Mouse (Mus musculus) embryonic fibroblast, embryonic 13.5 days (primary cell): ENCODE data around the gene Cerkl. TPM values are rescaled to one million over a fixed set of nuclear protein-coding genes. Genes with fewer than 3 reads are reported as not detected.

Experiments used
- H3K27ac ChIP-seq: 2 replicates; pipeline ENCODE4 v1.5.1; 2012; ENCODE audit warnings: low read length, control low read depth, inconsistent platforms; ENCODE audit not compliant: insufficient read depth
- H3K4me1 ChIP-seq: 2 replicates; pipeline ENCODE4 v1.6.1; 2011; ENCODE audit warnings: low read length; ENCODE audit not compliant: control insufficient read depth, insufficient read depth
- H3K4me3 ChIP-seq: 2 replicates; pipeline ENCODE4 v1.5.1; 2011; ENCODE audit warnings: mild to moderate bottlenecking, control low read depth, low read length; ENCODE audit not compliant: insufficient read depth
- CTCF ChIP-seq: IDR thresholded peaks from 2 replicates; pipeline ENCODE4 v1.5.1; 2011; ENCODE audit warnings: mild to moderate bottlenecking, control low read depth, low read length, moderate library complexity, borderline replicate concordance; ENCODE audit not compliant: insufficient read depth
- POLR2A ChIP-seq: IDR thresholded peaks from 2 replicates; pipeline ENCODE4 v1.6.1; 2011; ENCODE audit warnings: low read depth, mild to moderate bottlenecking, control low read depth, low read length, moderate library complexity
- polyA plus RNA-seq: library from polyadenylated mRNA; stranded (reverse); fragments of >200 nt; gene quantifications from 2 replicates; pipeline ENCODE4 v1.2.4, GENCODE M21; 2011; ENCODE audit warnings: low read depth; ENCODE audit not compliant: missing spikeins, insufficient read length

Cerkl gene
- polyA plus RNA-seq, 1 experiment, result 2.2 TPM

DNA sequence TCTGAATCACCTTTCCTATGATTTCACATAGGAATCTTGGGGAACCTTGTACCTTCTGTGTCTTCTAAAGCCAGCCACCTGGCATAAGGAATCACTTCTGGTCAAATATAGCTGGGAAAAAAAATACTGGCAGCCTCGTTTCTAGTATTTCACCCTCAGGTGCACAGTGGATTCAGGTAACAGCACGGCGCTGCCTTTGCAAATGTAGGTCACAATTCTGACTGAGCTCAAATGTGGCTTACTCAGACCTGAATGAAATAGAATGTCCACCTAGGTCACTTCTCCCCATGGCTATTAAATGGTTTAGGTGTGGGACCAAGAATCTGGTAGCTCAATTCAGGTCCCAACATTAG, 45.7 kb downstream of the Cerkl start:
- TF ChIP-seq CTCF (no peak), POLR2A (no peak)
- H3K27ac ChIP-seq, result no peak overlapping the region
- H3K4me1 ChIP-seq, result no peaks in the 10 kb centered on the region

DNA sequence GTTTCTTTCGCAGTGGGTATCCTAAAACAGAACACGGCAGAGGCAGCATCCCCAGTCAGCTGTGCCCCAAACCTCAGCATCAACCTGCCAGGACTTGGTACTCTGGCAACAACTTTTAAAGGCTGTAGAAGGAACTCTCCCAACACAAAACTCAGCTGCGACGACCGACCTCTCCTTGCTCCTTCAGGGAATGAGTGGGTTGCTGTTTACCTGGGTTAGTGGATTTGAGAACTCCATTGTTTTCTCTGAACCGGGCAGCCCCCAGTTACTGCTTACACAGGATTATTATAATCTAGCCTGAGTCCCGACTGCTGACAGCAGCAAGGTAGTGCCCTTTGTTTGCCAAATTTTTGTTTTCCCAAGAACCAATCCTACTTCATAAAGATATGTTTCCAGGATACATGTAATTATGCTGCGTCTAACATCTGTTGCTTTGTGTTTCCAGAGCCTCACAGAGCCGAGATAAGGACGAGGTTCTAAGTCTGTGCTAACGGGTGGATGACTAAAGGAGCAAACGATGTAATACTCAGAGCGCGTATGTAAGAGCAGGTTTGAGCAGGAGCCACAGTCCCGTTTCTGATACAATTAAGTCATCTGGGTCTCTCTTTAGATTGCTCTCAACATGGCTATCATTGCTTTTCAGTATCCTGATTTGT, 46.2 kb downstream of the Cerkl start:
- Histone ChIP-seq H3K4me1 (no peaks in the 10 kb centered on the region), H3K4me3 (no peak overlapping the region), H3K27ac (no peak overlapping the region)
- TF ChIP-seq CTCF, result no peak
- TF ChIP-seq POLR2A, result no peak

More for the DNA sequence above, 45.7 kb downstream of the Cerkl start:
- H3K4me3 ChIP-seq, result no peak overlapping the region

DNA sequence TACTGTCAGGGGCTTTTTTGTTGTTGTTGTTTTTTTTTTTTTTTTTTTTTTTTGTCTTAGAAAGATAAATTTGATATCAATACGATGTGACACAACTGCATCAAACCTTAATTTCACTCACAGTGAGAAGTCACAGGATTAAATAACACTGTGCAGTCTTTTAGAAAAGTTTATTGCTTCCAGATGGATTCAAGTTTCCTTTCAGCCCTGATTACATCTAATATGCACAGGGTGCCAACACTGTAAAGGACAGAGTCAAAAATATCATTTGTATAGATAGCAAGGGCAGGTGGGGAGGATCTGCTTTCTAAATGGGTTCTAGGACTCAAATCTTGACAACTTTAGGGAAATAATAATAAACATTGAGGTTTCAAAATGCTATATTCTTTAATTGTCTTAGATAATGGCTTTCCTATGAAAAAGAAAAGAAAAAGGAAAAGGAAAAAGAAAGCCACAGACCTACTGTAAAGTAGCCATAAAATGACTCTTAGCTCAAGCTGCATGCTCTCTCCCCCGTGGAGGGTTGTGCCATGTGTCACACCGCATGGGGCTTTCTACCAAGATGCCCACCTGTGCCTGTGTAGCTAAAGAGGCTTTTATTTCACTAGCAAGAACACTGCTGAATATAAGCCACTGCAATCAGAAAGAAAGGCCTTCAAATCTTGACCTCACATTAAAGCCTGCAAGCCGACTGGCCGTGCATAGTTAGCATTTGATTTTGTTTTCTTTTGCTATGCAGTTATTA, 50.8 kb downstream of the Cerkl start:
- no peak overlapping the region for H3K4me3 ChIP-seq
- TF ChIP-seq CTCF (no peak), POLR2A (no peak)
- H3K4me1 ChIP-seq, result no peaks in the 10 kb centered on the region
- H3K27ac ChIP-seq, result no peak overlapping the region

DNA sequence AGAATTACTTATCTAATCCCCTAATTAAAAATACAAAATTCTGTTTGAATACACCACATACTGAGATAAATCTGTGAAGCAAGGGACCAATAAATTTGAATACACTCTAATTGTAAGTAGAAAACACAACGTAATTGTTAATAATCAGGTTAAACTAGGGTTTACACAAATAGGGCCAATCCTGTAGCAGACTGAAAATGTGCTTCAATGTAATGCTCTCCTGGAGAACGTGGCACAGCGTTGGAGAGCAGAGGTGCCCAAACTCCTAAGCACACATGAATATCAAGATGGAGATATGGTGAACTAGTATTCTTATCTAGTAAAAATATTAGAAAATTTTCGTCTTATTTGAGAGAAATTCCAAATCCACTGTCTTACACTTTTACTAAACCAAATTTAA, 56.5 kb downstream of the Cerkl start:
- no peak for TF ChIP-seq CTCF
- TF ChIP-seq POLR2A, result no peak
- peaks cover 2% of the 10 kb centered on the region; the same call in 1 of the 2 replicates for H3K4me1 ChIP-seq

DNA sequence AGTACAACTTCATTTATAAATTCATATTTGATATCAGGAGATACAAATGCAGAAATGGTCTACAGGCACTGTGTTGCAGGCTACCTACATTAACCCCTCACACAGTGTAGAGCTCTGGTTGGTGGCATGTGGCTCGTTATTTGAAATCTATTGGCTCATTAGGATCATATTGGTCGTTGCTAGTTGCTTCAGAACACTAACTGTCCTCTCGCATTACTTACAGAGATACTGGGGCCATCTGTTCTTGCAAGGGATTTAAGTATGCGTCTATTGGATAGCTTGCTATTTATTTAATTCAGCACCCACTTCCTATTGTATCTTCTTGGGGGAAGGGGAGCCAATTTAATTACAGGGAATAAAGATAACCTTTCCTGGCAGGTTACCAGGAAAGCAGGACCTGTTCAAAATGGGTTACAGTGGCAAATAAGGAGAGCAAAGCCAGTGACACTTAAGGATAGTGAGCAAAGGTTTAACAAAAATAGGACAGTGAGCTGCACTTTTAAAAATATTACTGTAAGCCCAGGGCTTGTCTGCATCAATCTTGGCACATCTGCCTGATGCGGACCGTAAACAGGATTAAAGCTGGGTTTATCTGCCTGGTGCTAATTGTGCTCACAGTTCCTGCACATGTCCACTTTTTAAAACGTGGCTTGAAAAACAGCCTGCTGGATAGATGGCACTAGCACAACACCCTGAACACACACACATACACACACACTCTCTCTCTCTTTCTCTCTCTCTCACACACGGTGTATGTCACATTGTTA, 57.2 kb downstream of the Cerkl start:
- peaks cover 2% of the 10 kb centered on the region; the same call in 1 of the 2 replicates for H3K4me1 ChIP-seq
- H3K4me3 ChIP-seq, result no peak overlapping the region
- TF ChIP-seq POLR2A (no peak), CTCF (no peak)
- no peak overlapping the region for H3K27ac ChIP-seq

More for the DNA sequence above, 56.5 kb downstream of the Cerkl start:
- Histone ChIP-seq H3K4me3 (no peak overlapping the region), H3K27ac (no peak overlapping the region)

DNA sequence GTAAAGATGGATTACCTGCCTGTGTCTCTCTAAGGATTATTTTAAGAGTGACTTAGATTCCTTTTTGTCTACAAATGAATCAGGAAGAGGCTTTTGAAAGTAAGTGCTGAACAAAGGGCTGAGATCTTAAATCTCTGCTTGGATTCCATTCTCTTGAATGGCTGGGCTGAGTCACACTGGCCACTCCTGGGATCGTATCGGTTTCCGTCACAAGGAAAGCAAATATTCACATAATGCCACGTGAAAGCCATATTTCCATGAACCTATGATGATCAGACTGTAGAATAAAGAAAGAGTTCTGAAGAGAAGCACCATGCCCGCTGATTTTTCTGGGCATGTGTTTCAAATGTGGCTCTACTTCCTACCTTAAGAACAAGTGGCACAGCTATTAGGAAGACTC, 57.8 kb downstream of the Cerkl start:
- H3K4me3 ChIP-seq, result no peak overlapping the region
- H3K4me1 ChIP-seq, result peaks cover 2% of the 10 kb centered on the region; the same call in 1 of the 2 replicates
- TF ChIP-seq CTCF (no peak), POLR2A (no peak)
- peak overlapping the region; percentile 77; the same call in 1 of the 2 replicates for H3K27ac ChIP-seq

DNA sequence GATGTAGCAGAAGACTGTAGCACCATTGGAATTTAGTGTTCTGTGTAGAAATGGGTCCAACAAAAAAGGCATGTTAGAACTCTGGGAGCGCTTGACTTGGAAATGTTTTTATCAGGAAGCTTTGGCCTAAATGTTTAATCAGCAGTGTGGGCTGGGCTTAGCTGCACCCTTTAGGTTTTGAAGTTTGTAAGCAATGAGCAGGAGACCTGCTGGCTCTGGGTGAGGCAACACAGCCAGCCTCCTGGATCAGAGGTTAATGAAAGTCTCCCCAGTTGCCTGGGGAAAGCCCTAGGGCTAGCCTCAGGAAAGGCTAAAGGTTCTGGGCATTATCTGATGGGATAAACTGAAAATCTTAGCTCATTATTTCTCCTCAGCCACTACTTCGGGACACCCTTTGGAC, 58.2 kb downstream of the Cerkl start:
- Histone ChIP-seq H3K27ac (peak overlapping the region; percentile 77; the same call in 1 of the 2 replicates), H3K4me1 (peaks cover 2% of the 10 kb centered on the region; the same call in 1 of the 2 replicates), H3K4me3 (no peak overlapping the region)
- TF ChIP-seq CTCF, result no peak
- TF ChIP-seq POLR2A, result no peak

DNA sequence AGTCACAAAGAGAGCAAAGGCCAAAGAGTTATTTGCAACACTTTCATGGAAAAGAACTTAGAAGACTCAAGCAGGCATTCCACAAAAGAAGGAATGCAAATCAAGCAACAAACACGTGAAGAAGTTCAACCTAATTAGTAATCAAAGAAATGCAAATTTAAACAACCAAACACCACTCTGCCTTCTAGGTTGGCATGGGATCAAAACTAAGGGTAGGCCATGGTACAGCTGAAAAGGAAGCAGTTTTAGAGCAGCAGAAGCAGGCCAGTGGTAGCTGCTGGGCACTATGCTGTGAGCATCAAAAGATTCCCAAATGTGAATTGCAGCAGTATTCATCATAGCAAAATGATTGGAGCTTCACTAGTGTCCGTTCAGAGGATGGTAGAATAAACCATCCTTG, 59.5 kb downstream of the Cerkl start:
- Histone ChIP-seq H3K27ac (no peak overlapping the region), H3K4me3 (no peak overlapping the region), H3K4me1 (peaks cover 2% of the 10 kb centered on the region; the same call in 1 of the 2 replicates)
- TF ChIP-seq POLR2A, result no peak
- no peak for TF ChIP-seq CTCF

DNA sequence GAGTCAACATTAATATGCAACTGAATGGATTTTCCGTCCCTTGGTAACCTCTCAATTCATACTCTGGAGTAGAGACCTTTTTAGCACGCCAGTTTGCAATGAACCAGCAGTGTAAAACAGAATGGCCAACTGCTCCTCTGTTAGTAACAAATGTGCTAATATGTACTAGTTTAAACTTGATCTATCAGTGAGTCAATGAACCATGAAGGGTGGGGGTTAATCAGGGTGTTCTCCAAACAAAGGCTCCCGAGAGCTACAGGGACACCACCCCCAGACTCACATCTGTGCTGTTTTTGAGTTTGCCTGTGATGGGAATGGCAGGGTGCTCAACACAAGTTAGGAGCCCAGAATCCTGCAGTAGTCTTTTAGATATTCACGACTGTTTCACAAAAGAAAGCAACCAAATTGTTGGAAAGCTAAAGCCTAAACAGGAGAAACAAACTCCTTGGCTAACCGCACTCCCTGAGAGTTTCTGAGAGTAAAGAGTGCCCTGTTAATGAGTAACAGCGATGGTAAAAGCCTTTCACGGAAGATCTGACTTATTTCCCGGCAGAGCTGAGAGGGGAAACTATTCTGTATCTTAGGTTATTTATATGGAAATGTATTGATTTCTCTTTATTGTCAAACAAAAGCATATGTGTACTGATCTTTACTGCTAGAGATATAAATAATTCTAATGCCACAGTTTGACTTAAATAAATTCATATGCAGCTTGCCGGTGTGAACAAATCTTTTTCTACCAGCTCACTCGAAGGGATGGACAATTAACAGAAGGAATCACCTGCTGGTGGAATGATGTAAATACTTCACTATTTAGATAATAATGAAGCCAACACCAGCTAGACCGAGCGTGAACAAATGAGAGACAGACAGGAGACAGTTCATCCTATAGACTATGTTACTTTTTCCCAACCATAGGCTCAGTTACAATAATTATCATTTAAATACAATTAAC, 77.2 kb downstream of the Cerkl start:
- Histone ChIP-seq H3K4me3 (no peak overlapping the region), H3K4me1 (no peaks in the 10 kb centered on the region), H3K27ac (no peak overlapping the region)
- no peak for TF ChIP-seq CTCF
- TF ChIP-seq POLR2A, result no peak
